Mouse (Mus musculus) granulocyte monocyte progenitor cell, adult 5-6 weeks (primary cell): ENCODE measurements at regions not wholly inside any gene's neighbourhood (a gene's known extent, or its start where the extent isn't known, plus 50 kb on each side); places are given as distances from the start of the nearest gene placed in this dataset.
"Not testable (repeated sequence)": the region's sequence is repeated elsewhere in the genome, so short reads cannot be mapped to it uniquely, and the experiment has no call there.

ENCODE experiments used
- ATAC-seq: replicated peaks from 2 replicates; pipeline ENCODE4 v1.8.0; 2016; ENCODE audit warnings: mild to moderate bottlenecking, moderate TSS enrichment, inconsistent platforms; ENCODE audit not compliant: poor library complexity, severe bottlenecking

GRCm38 (mm10) chr11:27105920-27106319 is 512.1 kb upstream of the Vrk2 start:
- no peak for ATAC-seq

GRCm38 (mm10) chr11:27102906-27103305 is 509.1 kb upstream of the Vrk2 start:
- no peak for ATAC-seq

GRCm38 (mm10) chr11:27102045-27102444 is 508.2 kb upstream of the Vrk2 start:
- no peak for ATAC-seq

GRCm38 (mm10) chr11:27096615-27097014 is 502.8 kb upstream of the Vrk2 start:
- no peak for ATAC-seq

- ATAC-seq: not testable (repeated sequence)
These were observed 501.7 kb upstream of the Vrk2 start for GRCm38 (mm10) chr11:27095460-27095859.

- no peak for ATAC-seq
These were observed 492.7 kb upstream of the Vrk2 start for GRCm38 (mm10) chr11:27086516-27086915.

- no peak for ATAC-seq
These were observed 487.4 kb upstream of the Vrk2 start for GRCm38 (mm10) chr11:27081188-27081587.

GRCm38 (mm10) chr11:27070381-27070780 is 476.6 kb upstream of the Vrk2 start:
- ATAC-seq: no peak

GRCm38 (mm10) chr11:27027243-27027852 is 433.5 kb upstream of the Vrk2 start:
- peak; percentile 95 for ATAC-seq

GRCm38 (mm10) chr11:27025500-27025899 is 431.7 kb upstream of the Vrk2 start:
- ATAC-seq: peak; percentile 52

GRCm38 (mm10) chr11:26996292-26997099 is 402.7 kb upstream of the Vrk2 start:
- peak; percentile 83 for ATAC-seq

GRCm38 (mm10) chr11:26981216-26981615 is 387.4 kb upstream of the Vrk2 start:
- ATAC-seq: no peak

- ATAC-seq: no peak
These were observed 378.8 kb upstream of the Vrk2 start for GRCm38 (mm10) chr11:26972533-26973081.

- ATAC-seq: no peak
These were observed 377.4 kb upstream of the Vrk2 start for GRCm38 (mm10) chr11:26971161-26971560.

- ATAC-seq: no peak
These were observed 373.6 kb upstream of the Vrk2 start for GRCm38 (mm10) chr11:26967427-26967826.

GRCm38 (mm10) chr11:26962928-26963667 is 369.3 kb upstream of the Vrk2 start:
- ATAC-seq: peak; percentile 49

- ATAC-seq: peak; percentile 26; the same call in 1 of the 2 replicates
These were observed 368.5 kb upstream of the Vrk2 start for GRCm38 (mm10) chr11:26962040-26962927.

GRCm38 (mm10) chr11:26961336-26961980 is 367.7 kb upstream of the Vrk2 start:
- ATAC-seq: peak; percentile 93

- no peak for ATAC-seq
These were observed 362.4 kb upstream of the Vrk2 start for GRCm38 (mm10) chr11:26956153-26956552.
